ENCODE assay signal across 7 mouse cellular contexts in the genomic region with DNA sequence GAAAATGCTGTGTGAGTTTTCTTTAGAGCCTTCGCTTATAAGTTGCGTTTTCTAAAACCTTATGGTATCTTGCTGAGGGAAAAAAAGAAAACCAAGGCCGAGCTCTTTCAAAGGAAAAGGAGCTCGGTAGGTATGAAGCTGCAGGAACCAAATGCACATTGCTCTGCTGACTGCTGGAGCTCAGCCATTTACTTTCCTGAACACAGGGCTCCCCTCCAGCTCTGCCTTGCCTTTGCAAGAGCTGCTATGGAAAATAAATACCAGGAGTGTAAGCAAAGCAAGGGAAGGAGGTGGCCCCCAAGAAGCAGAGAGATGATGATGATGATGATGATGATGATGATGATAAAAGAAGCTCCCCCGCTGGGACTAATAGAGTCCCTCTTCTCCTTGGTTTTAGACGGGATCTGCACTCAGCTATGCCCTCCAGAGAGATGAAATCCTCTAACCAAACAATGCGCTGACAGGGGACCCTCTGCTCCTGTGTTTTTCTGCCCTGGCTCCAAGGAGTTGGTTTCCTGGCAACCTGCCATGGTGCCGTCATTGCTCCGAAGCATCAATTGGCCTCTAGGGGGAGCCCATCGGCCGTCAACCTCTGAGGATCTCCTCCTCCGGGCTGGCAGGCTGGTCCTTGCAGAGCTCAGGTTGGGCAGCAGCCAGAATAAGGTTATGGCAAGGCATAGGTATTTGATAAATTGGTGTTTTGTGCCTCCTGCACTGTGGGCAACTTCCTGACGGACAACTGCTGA.
DNase-seq lines count a peak whose midpoint lies in the region; ATAC-seq lines count a peak whose summit lies in the region.

No protein-coding gene starts in this region.

- peak overlapping the region; percentile 44 for H3K4me2 ChIP-seq in embryonic facial prominence, embryonic 13.5 days
- peak overlapping the region; percentile 11; the same call in 1 of the 2 replicates for H3K4me2 ChIP-seq in midbrain, embryonic 15.5 days
- peak overlapping the region; percentile 38 for H3K4me2 ChIP-seq in stomach, embryonic 16.5 days (ENCODE audit: low read depth, low read length)

- ATAC-seq in embryonic facial prominence, embryonic 13.5 days (ENCODE audit: insufficient number of reproducible peaks, insufficient read depth, low FRiP score, low TSS enrichment, low read depth): 0 out of 2 replicates have a peak, but pooled peaks have one; percentile 43
- peak; percentile 75 for ATAC-seq in midbrain, embryonic 15.5 days (replicated peaks)
- peak; percentile 77; the same call in 1 of the 2 replicates for ATAC-seq in stomach, embryonic 16.5 days (ENCODE audit: insufficient read depth, low FRiP score)

- peaks cover 3% of the 10 kb centered on the region; the same call in 1 of the 2 replicates for H3K9me3 ChIP-seq in embryonic facial prominence, embryonic 13.5 days
- no peaks in the 10 kb centered on the region for H3K9me3 ChIP-seq in midbrain, embryonic 15.5 days
- H3K9me3 ChIP-seq in stomach, embryonic 16.5 days (replicated peaks; ENCODE audit: control insufficient read depth, low read length): no peaks in the 10 kb centered on the region

- no peaks in the 10 kb centered on the region for H3K36me3 ChIP-seq in embryonic facial prominence, embryonic 13.5 days
- H3K36me3 ChIP-seq in midbrain, embryonic 15.5 days (replicated peaks): no peaks in the 10 kb centered on the region
- H3K36me3 ChIP-seq in stomach, embryonic 16.5 days (ENCODE audit: control insufficient read depth, insufficient read depth, low read length): no peaks in the 10 kb centered on the region

- H3K9ac ChIP-seq in embryonic facial prominence, embryonic 13.5 days: no peak overlapping the region
- H3K9ac ChIP-seq in midbrain, embryonic 15.5 days: no peak overlapping the region
- peak overlapping the region; percentile 38; the same call in 1 of the 2 replicates for H3K9ac ChIP-seq in stomach, embryonic 16.5 days (ENCODE audit: low read length)

- peak overlapping the region; percentile 62; the same call in 1 of the 2 replicates for H3K27ac ChIP-seq in embryonic facial prominence, embryonic 13.5 days
- peak overlapping the region; percentile 59 for H3K27ac ChIP-seq in midbrain, embryonic 15.5 days
- peak overlapping the region; percentile 47; the same call in 1 of the 2 replicates for H3K27ac ChIP-seq in stomach, embryonic 16.5 days (ENCODE audit: low read length)

- DNase-seq in brain, adult 2 months (ENCODE audit: low read depth, low spot score): peak; percentile 86
- peak; percentile 82 to 91 for DNase-seq in heart, adult 18-20 months
- DNase-seq in kidney, adult 18-20 months: peak; percentile 90
- DNase-seq in left cerebral cortex, postnatal 36 days (ENCODE audit: low spot score in 2 of 2): peak; percentile 79 to 83

- H3K27me3 ChIP-seq in embryonic facial prominence, embryonic 13.5 days: no peaks in the 10 kb centered on the region
- no peaks in the 10 kb centered on the region for H3K27me3 ChIP-seq in midbrain, embryonic 15.5 days (replicated peaks)
- no peaks in the 10 kb centered on the region for H3K27me3 ChIP-seq in stomach, embryonic 16.5 days (ENCODE audit: control insufficient read depth, insufficient read depth, low read length)

- H3K4me3 ChIP-seq in embryonic facial prominence, embryonic 13.5 days: peak overlapping the region; percentile 18
- no peak overlapping the region for H3K4me3 ChIP-seq in midbrain, embryonic 15.5 days
- H3K4me3 ChIP-seq in stomach, embryonic 16.5 days (replicated peaks; ENCODE audit: low read length): no peak overlapping the region

- peaks cover 13% of the 10 kb centered on the region for H3K4me1 ChIP-seq in embryonic facial prominence, embryonic 13.5 days
- H3K4me1 ChIP-seq in midbrain, embryonic 15.5 days: peaks cover 13% of the 10 kb centered on the region
- H3K4me1 ChIP-seq in stomach, embryonic 16.5 days (ENCODE audit: control insufficient read depth, insufficient read depth, low read length): peaks cover 10% of the 10 kb centered on the region

- 25% methylated on average over 13 of the region's 13 CpGs for WGBS in embryonic facial prominence, embryonic 13.5 days
- WGBS in midbrain, embryonic 15.5 days: 21% methylated on average over 13 of the region's 13 CpGs
- 20% methylated on average over 13 of the region's 13 CpGs for WGBS in stomach, embryonic 16.5 days

- intact Hi-C loops in left cerebral cortex, postnatal 36 days (cut with DNase I): loop anchor here (5.0 kb wide), 2 partner anchors 595 to 795 kb away; partner anchors contain the start of gene Id4
